26 mouse cellular contexts compared by ENCODE assay signal in the genomic region with DNA sequence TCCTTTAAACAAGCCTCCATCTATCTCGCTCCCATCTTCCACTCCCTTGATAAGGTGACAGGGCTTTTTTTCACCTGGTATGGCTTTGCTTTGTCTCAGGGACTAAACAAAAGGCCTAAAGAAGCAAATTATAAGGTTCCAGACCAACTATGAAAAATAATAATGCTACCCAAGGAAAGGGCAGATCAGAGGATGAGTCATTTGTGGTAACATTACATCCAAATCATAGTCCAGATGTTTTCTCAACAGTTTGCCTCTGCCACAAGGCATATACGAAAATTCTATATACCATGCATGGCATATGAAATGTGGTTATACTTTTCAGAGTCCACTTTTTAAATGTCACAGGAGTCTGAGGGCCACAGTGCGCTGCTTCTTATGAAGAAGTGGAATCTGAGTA.
"Had no signal": no experiment of that assay in that cellular context is flagged by ENCODE, and none has a peak within 500 bp of the region (broad histone marks: within the 10 kb centered on the region; RNA-seq: fewer than 3 reads in every experiment).

No protein-coding gene starts in this region.

- H3K36me3 ChIP-seq: limb, embryonic 10.5 days; limb, embryonic 12.5 days; limb, embryonic 13.5 days; limb, embryonic 15.5 days; liver, embryonic 12.5 days; liver, embryonic 13.5 days; liver, embryonic 15.5 days; lung, embryonic 15.5 days; midbrain, embryonic 10.5 days; midbrain, embryonic 12.5 days; midbrain, embryonic 13.5 days; midbrain, embryonic 15.5 days had no signal

- H3K4me1 ChIP-seq: limb, embryonic 10.5 days; limb, embryonic 12.5 days; limb, embryonic 13.5 days; limb, embryonic 15.5 days; liver, embryonic 12.5 days; liver, embryonic 13.5 days; liver, embryonic 15.5 days; lung, embryonic 15.5 days; megakaryocyte, embryonic 14.5 days; midbrain, embryonic 10.5 days; midbrain, embryonic 12.5 days; midbrain, embryonic 13.5 days; midbrain, embryonic 15.5 days had no signal

- H3K27ac ChIP-seq: limb, embryonic 10.5 days; limb, embryonic 12.5 days; limb, embryonic 13.5 days; limb, embryonic 15.5 days; liver, embryonic 12.5 days; liver, embryonic 13.5 days; liver, embryonic 14.5 days; liver, embryonic 15.5 days; lung, embryonic 15.5 days; macrophage; midbrain, embryonic 10.5 days; midbrain, embryonic 12.5 days; midbrain, embryonic 13.5 days; midbrain, embryonic 15.5 days had no signal

- DNase-seq: left cerebral cortex, postnatal 4 days; liver; liver, embryonic 13.5 days; liver, postnatal 0 days; lung, adult 18-20 months; lung, adult 2 months; lung, postnatal 10 days; lung, postnatal 14 days; lung, postnatal 36 days; lung, postnatal 4 days; midbrain, embryonic 14.5 days had no signal

- H3K4me3 ChIP-seq: limb, embryonic 10.5 days; limb, embryonic 12.5 days; limb, embryonic 13.5 days; limb, embryonic 15.5 days; liver, embryonic 12.5 days; liver, embryonic 13.5 days; liver, embryonic 15.5 days; lung, embryonic 15.5 days; megakaryocyte, embryonic 14.5 days; midbrain, embryonic 10.5 days; midbrain, embryonic 12.5 days; midbrain, embryonic 13.5 days; midbrain, embryonic 15.5 days; myocyte had no signal

- H3K9me3 ChIP-seq: limb, embryonic 10.5 days; limb, embryonic 12.5 days; limb, embryonic 13.5 days; limb, embryonic 15.5 days; liver, embryonic 12.5 days; liver, embryonic 13.5 days; liver, embryonic 15.5 days; lung, embryonic 15.5 days; megakaryocyte, embryonic 14.5 days; midbrain, embryonic 10.5 days; midbrain, embryonic 12.5 days; midbrain, embryonic 13.5 days; midbrain, embryonic 15.5 days had no signal

- H3K27me3 ChIP-seq: limb, embryonic 12.5 days; limb, embryonic 13.5 days; limb, embryonic 15.5 days; liver, embryonic 12.5 days; liver, embryonic 13.5 days; liver, embryonic 15.5 days; lung, embryonic 15.5 days; megakaryocyte, embryonic 14.5 days; midbrain, embryonic 12.5 days; midbrain, embryonic 13.5 days; midbrain, embryonic 15.5 days had no signal
